24 mouse cellular contexts compared by ENCODE assay signal in the genomic region with DNA sequence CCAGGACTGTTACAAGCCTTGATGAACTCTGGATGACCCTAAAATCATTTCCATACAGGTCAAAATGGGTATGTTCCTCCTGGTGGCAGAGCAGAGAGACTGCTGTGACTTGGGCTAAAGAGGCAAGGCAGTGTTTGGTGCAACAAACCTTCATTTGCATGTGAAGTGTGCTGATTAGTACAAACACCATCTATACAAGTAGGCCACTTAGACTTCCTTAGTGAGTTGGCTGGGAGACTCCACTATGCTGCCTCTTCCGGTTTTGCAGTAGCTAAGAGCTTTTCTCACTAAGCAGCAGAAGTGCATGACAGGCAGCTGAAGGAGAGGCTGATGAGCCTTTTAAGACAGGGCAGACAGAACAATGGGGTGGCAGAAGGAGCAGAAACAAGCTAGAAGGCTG.
DNase-seq lines count a peak whose midpoint lies in the region; ATAC-seq and TF ChIP-seq lines count a peak whose summit lies in the region.
"Had no signal": no experiment of that assay in that cellular context is flagged by ENCODE, and none has a peak within 500 bp of the region (broad histone marks: within the 10 kb centered on the region; RNA-seq: fewer than 3 reads in every experiment).

No protein-coding gene starts in this region.

- no peaks in the 10 kb centered on the region for H3K36me3 ChIP-seq in intestine, postnatal 0 days (ENCODE audit: control insufficient read depth, insufficient read depth)
- H3K36me3 ChIP-seq in intestine, embryonic 15.5 days: no peaks in the 10 kb centered on the region
- H3K36me3 ChIP-seq in forebrain, embryonic 16.5 days (ENCODE audit: control insufficient read depth, insufficient read depth): no peaks in the 10 kb centered on the region
- H3K36me3 ChIP-seq: embryonic facial prominence, embryonic 15.5 days; hindbrain, embryonic 13.5 days; limb, embryonic 13.5 days; liver, embryonic 12.5 days; midbrain, embryonic 15.5 days; neural tube, embryonic 12.5 days had no signal

- DNase-seq in ES-CJ7 (ENCODE audit: low read depth, low spot score): peak; percentile 89
- peak; percentile 87 for DNase-seq in ZHBTc4 (ENCODE audit: low read depth, low spot score)
- DNase-seq in retina, postnatal 1 day: no peak
- DNase-seq in embryo, embryonic 9.5 days (ENCODE audit: extremely low spot score): no peak
- DNase-seq: adrenal gland, adult 8-10 months; cerebellum, adult 2 months; cerebellum, postnatal 25 days; gastrocnemius, postnatal 36 days; heart, adult 2 months; kidney, adult 8-10 months; kidney, postnatal 10 days; lung, postnatal 4 days; thymus, postnatal 25 days had no signal

- no peak overlapping the region for H3K4me2 ChIP-seq in intestine, postnatal 0 days (replicated peaks; ENCODE audit: low read depth)
- H3K4me2 ChIP-seq in intestine, embryonic 15.5 days (replicated peaks): no peak overlapping the region
- H3K4me2 ChIP-seq in forebrain, embryonic 16.5 days (ENCODE audit: low read length): no peak overlapping the region
- H3K4me2 ChIP-seq: embryonic facial prominence, embryonic 15.5 days; hindbrain, embryonic 13.5 days; limb, embryonic 13.5 days; liver, embryonic 12.5 days; midbrain, embryonic 15.5 days; neural tube, embryonic 12.5 days had no signal

- no peaks in the 10 kb centered on the region for H3K4me1 ChIP-seq in intestine, postnatal 0 days (replicated peaks; ENCODE audit: control insufficient read depth, insufficient read depth, low read length)
- H3K4me1 ChIP-seq in intestine, embryonic 15.5 days (replicated peaks): no peaks in the 10 kb centered on the region
- H3K4me1 ChIP-seq in forebrain, embryonic 16.5 days (replicated peaks; ENCODE audit: control insufficient read depth, insufficient read depth, low read length): peaks cover 25% of the 10 kb centered on the region
- H3K4me1 ChIP-seq: limb, embryonic 13.5 days; liver, embryonic 12.5 days had no signal

- TF ChIP-seq CTCF in intestine, postnatal 0 days (IDR thresholded peaks at IDR 0.05; ENCODE audit: low read depth): peak; percentile 22; the same call in 1 of the 2 replicates

- H3K27me3 ChIP-seq in intestine, postnatal 0 days (replicated peaks; ENCODE audit: control insufficient read depth, insufficient read depth, low read length): no peaks in the 10 kb centered on the region
- no peaks in the 10 kb centered on the region for H3K27me3 ChIP-seq in intestine, embryonic 15.5 days (replicated peaks)
- H3K27me3 ChIP-seq in forebrain, embryonic 16.5 days (replicated peaks; ENCODE audit: control insufficient read depth, insufficient read depth, low read length): no peaks in the 10 kb centered on the region
- H3K27me3 ChIP-seq: embryonic facial prominence, embryonic 15.5 days; hindbrain, embryonic 13.5 days; limb, embryonic 13.5 days; liver, embryonic 12.5 days; midbrain, embryonic 15.5 days; neural tube, embryonic 12.5 days had no signal

- no peaks in the 10 kb centered on the region for H3K9me3 ChIP-seq in intestine, postnatal 0 days (ENCODE audit: control insufficient read depth)
- no peaks in the 10 kb centered on the region for H3K9me3 ChIP-seq in intestine, embryonic 15.5 days
- H3K9me3 ChIP-seq in forebrain, embryonic 16.5 days (ENCODE audit: control insufficient read depth, low read length): no peaks in the 10 kb centered on the region
- H3K9me3 ChIP-seq: embryonic facial prominence, embryonic 15.5 days; hindbrain, embryonic 13.5 days; limb, embryonic 13.5 days; liver, embryonic 12.5 days; midbrain, embryonic 15.5 days; neural tube, embryonic 12.5 days had no signal

- H3K27ac ChIP-seq in intestine, postnatal 0 days (ENCODE audit: low read depth, low read length): no peak overlapping the region
- H3K27ac ChIP-seq in intestine, embryonic 15.5 days: no peak overlapping the region
- H3K27ac ChIP-seq in forebrain, embryonic 16.5 days (ENCODE audit: low read length): no peak overlapping the region; the same call in none of the 2 replicates
- H3K27ac ChIP-seq: embryonic facial prominence, embryonic 15.5 days; heart, adult 2 months; hindbrain, embryonic 13.5 days; limb, embryonic 13.5 days; liver, embryonic 12.5 days; midbrain, embryonic 15.5 days; neural tube, embryonic 12.5 days had no signal

- ATAC-seq in intestine, postnatal 0 days: no peak
- ATAC-seq in intestine, embryonic 15.5 days: no peak
- peak; percentile 57 for ATAC-seq in forebrain, embryonic 16.5 days
- ATAC-seq: inflammation-experienced regulatory T-cells, adult 6 months; liver, embryonic 12.5 days; midbrain, embryonic 15.5 days had no signal

- H3K4me3 ChIP-seq in intestine, postnatal 0 days (ENCODE audit: low read depth, low read length): no peak overlapping the region
- no peak overlapping the region for H3K4me3 ChIP-seq in intestine, embryonic 15.5 days (replicated peaks)
- no peak overlapping the region for H3K4me3 ChIP-seq in forebrain, embryonic 16.5 days (replicated peaks; ENCODE audit: low read length)
- H3K4me3 ChIP-seq: embryonic facial prominence, embryonic 15.5 days; heart, adult 2 months; hindbrain, embryonic 13.5 days; layer of hippocampus, adult 2 months; limb, embryonic 13.5 days; liver, embryonic 12.5 days; midbrain, embryonic 15.5 days; neural tube, embryonic 12.5 days had no signal

- no peak overlapping the region for H3K9ac ChIP-seq in intestine, postnatal 0 days (ENCODE audit: low read depth, low read length)
- no peak overlapping the region for H3K9ac ChIP-seq in intestine, embryonic 15.5 days
- no peak overlapping the region for H3K9ac ChIP-seq in forebrain, embryonic 16.5 days (replicated peaks; ENCODE audit: low read depth, low read length)
- H3K9ac ChIP-seq: embryonic facial prominence, embryonic 15.5 days; hindbrain, embryonic 13.5 days; limb, embryonic 13.5 days; liver, embryonic 12.5 days; midbrain, embryonic 15.5 days; neural tube, embryonic 12.5 days had no signal

- WGBS in intestine, postnatal 0 days: 49% methylated on average over 1 of the region's 1 CpGs
- 45% methylated on average over 1 of the region's 1 CpGs for WGBS in intestine, embryonic 15.5 days
- 35% methylated on average over 1 of the region's 1 CpGs for WGBS in forebrain, embryonic 16.5 days

Comparison
In these comparisons a context has a peak if more than half of its experiments do, and no peak if none do; other contexts are left out.
1. DNase-seq: peak in ES-CJ7 (single experiment) and ZHBTc4 (single experiment); none in retina, postnatal 1 day (single experiment) and embryo, embryonic 9.5 days (single experiment).